Mouse (Mus musculus) left cerebral cortex, postnatal 36 days (tissue): Measurements from ENCODE around the gene Txndc12. TPM values are rescaled to one million over a fixed set of nuclear protein-coding genes. Genes with fewer than 3 reads are reported as not detected.

Experiments used
- DNase-seq, 2 experiments: peaks; one replicate each; pipeline ENCODE4 v3.0.0; 2021 to 2022; ENCODE audit warnings: low spot score in 2 of 2, mixed read lengths in 1 of 2
- intact Hi-C: fragments of 180-260 bp; cut with DNase I; formaldehyde crosslinking; loops from one replicate; pipeline ENCODE4 v1.15.1; 2025
- total RNA-seq, 2 experiments: library from RNA; stranded (reverse); gene quantifications; 2 replicates each; pipeline ENCODE4 v1.2.3; 2021

Gene Txndc12
- total RNA-seq: 10 to 100 TPM; 39.4 to 40.9 TPM

DNA sequence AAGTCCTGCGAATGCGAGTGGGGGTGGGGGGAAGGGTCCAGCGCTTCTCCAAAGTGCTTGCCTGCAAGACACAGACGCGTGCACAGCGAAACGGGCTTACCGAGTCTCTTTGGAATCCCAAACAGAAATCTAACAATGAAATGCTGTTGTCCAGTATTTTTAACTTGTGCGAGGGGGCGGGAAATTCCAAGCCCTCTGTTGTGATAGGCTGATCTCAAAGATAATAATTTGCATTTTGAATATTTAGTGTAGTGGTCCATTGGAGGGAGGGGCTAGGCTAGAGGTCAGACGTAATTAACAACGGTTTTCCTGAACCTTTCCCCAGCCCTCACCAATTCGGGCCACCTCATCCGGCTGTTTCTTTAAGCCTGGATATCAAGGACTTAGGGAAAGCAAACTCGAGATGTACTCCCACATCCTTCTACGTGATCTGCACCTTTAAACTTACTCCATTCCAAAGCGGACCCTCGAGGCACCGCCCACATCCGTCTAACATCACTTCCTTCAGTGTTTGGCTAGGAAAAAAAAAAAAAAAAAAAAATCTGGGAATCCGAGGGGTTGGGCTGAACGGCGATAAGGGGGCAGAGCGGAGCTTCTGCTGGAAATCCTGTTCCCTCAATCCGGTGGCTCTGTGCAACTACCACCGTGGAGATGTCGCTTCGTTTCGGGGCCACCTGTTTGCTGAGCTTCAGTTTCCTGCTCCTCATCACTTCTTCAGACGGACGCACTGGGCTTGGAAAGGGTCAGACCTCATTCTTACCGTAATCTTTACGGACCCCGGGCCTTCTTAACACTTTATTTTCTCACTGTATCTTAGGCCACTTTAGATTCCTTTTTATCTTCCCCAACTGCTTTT, at the start of gene Txndc12:
TSS of gene Txndc12 (plus strand) at position 487 of the 856 bp plus-strand sequence.
- DNase-seq: peak; percentile 81 to 83

GRCm38 (mm10) chr4:108789258-108789936, 45.0 kb upstream of the Txndc12 start:
- no peak for DNase-seq
- intact Hi-C loops: no loop called here

More for the DNA sequence above, at the start of gene Txndc12:
- intact Hi-C loops: no loop called here

DNA sequence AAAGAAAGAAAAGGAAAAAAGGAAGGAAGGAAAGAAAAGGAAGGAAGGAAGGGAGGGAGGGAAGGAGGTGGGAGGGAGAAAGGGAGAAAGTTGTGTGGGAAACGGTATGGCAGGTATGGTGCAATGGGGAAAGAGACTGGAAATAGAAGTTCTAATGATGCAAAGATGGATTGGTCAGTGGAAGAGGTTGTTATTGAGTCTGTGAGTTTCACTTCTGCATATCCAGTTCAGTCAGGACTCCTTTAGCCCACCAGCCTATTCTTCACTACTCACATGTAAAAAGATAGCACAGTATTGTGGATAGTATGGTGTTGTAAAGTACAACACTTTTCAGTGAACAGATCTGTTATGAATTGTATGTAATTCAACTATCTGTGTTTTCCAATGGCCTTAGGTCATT, 43.9 kb upstream of the Txndc12 start:
- intact Hi-C loops: no loop called here
- no peak for DNase-seq

GRCm38 (mm10) chr4:108793941-108794340, 40.5 kb upstream of the Txndc12 start:
- intact Hi-C loops: no loop called here
- DNase-seq: no peak

DNA sequence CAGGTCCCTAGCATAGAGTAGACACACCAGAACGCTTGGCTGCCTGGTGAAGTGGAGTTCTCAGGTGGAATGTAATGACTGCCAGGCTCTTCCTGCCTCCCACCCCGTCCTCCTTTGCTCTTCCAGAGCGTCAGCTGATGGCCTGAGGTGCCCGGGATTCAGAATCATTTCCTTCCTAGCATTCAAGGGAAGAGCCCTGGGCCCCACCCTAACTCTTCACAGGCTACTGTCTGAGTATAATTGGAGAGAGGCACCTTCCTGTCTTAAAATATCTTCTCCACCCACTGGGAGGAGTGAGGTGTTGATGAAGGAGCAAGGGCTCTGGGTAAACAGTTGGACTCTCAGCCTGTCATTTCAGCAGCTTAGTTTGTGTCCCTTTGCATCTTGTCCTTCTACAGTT, 37.7 kb upstream of the Txndc12 start:
- DNase-seq: no peak
- intact Hi-C loops: no loop called here

DNA sequence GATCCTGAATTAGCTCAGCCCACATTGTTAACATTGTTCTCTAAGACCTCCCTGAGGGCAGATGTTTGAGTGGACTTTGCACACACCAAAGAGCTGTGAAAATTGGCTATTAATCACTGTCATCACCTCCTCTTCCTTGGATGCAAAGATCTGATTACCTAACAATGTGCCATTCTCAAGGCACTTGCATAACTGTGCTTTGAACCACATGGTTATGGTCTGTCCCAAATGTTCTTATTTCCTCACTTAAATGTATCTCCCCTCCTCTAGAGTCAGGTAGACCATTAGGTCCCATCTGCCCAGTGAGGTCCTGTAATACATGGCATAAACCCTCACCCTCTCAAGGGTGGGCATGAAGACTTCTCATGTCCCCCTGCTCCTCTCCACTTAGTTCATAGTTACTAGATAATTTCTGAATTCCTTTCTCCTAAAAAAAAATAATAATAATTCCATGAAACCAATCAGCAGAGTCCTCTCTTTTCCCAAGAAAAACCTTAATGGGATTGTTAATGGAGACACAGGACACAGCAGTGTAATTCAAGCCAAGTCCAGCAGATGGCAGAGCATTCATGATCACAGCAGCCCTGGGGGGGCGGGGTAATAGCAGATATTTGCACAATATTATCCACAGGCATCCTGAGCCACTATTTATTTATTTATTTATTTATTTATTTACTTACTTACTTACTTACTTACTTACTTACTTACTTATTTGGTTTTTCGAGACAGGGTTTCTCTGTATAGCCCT, 36.1 kb upstream of the Txndc12 start:
- intact Hi-C loops: no loop called here
- DNase-seq: peak; percentile 15 to 44

- intact Hi-C loops: no loop called here
- DNase-seq: no peak
These were observed 30.9 kb upstream of the Txndc12 start for GRCm38 (mm10) chr4:108803535-108803934.

GRCm38 (mm10) chr4:108811142-108811541, 23.3 kb upstream of the Txndc12 start:
- intact Hi-C loops: no loop called here
- DNase-seq: no peak

- DNase-seq: no peak
These were observed 22.9 kb upstream of the Txndc12 start for GRCm38 (mm10) chr4:108811550-108811949.

DNA sequence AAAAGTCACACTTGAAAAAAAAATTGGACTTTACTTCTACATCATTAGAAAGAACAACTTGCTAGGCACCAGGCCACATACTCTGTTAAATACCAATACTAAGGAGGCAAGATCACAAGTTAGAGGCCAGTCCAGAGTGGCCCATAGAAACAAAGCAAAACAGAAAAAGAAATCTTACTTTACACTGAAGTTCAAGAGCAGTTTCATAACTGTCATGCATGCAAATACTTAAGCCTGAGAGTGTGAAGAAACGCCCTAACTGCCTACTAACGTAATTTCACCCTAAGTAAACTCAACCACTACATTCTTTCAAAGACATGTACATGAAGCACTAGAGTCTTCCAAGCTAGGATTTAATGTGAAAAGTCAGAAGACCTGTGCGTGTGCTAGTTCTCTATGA, 8.7 kb upstream of the Txndc12 start:
- intact Hi-C loops: no loop called here
- DNase-seq: no peak

More at GRCm38 (mm10) chr4:108811550-108811949, 22.9 kb upstream of the Txndc12 start:
- intact Hi-C loops: no loop called here

GRCm38 (mm10) chr4:108826096-108826495, 8.3 kb upstream of the Txndc12 start:
- no peak for DNase-seq
- intact Hi-C loops: no loop called here

DNA sequence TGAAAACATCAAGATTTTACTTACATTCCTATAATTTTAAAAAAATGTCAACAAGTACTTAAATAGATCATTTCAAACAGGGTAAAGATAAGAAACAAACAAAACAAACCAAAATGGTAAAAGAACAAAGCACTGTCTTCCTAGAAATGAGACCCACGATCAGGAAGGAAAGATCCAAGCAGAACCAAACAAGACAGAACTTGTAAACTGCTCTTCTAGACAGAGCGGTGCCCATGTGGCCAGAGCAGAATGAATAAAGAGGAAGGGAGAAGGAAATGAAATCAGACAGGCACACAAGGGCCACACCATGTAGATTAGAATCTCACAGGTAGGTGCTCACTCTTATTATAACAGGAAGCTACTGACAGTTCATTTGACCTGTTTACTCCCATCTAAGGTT, 7.8 kb upstream of the Txndc12 start:
- no peak for DNase-seq
- intact Hi-C loops: no loop called here

DNA sequence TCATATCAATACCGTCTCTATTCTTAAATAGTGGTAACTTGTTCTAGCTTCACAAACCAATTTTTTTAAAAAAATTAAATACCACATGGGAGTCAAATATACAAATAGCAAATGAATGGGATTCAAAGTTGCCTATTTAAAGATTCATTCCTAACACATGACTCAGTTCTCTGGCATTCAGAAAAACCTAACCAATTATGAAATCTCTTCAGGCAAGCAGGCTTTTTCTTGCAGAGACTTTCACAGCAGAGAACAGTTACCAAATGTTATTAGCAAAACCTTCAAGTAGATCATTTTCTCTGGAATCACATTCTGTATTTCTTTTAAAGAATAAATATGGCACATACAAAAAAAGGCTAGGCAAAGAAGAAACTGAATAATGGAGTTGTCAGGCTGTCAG, 3.7 kb upstream of the Txndc12 start:
- no peak for DNase-seq
- intact Hi-C loops: no loop called here

DNA sequence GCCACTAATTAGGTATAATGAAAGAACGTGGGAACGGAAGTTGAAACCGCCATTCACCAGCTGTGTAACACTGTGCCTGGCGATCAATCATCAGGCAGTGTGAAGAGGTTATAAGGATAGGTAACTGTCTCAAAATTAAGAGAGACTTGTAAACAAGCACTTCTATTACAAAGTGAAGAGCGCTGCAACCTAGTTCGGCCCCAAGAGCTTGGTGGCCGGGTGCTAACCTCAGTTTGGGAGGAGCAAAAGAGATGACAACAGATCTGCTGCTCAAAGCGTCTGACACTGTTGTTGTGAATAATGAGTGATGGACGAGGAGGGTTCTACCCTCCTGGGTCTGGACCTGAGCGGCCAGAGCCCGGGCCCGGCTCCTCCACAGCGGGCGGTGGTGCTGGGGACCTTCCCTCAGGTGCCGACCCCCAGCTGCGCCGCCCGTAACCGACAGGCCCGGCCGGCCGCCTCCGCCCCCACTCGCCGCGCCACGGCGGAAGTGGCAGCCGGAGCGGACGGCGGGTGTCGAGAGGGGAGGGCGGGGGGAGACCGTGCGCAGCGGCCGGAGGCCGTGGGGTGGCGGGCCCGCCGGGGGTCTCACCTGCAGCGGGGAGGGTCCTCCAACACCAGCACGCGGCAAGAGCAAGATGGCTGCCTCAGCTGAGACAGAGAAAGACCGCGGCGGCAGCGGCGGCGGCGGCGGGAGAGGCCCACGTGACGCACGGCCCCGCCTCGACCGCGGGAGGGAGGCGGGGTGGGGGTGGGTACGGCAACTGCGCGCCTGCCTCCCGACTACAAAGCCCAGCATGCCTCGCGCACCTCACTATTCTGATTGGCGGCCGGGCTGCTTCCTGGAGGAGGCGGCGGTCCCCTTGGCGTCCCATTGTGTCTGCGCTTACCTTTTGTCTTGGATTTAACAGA, 1.2 kb upstream of the Txndc12 start, which contains the start of gene Btf3l4:
TSS of gene Btf3l4 (minus strand) at position 699 of the 912 bp plus-strand sequence.
- intact Hi-C loops: loop anchor here (2.0 kb wide), 1 partner anchor 52 kb away; the partner anchor contains the start of gene Zfyve9
- peak; percentile 87 to 90 for DNase-seq

DNA sequence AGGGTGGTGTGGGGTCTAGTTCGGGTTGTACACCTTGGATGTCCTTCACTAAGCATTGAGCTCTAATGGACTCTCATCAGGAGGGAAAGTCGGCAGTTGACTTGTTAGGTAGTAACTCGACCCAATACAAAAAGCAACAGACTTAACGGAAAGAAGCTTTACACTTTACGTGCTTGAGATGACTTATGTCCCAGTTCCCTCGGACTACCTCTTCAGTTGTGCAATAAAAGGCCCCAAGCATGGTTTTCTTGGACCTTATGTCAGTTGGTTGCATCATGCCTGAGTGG, 630 bp upstream of the Txndc12 start:
- intact Hi-C loops: loop anchor here (2.0 kb wide), 1 partner anchor 53 kb away; the partner anchor contains the start of gene Zfyve9
- DNase-seq: no peak

- intact Hi-C loops: no loop called here
- DNase-seq: peak in 1 of 2 experiments; percentile 10
These were observed 540 bp downstream of the Txndc12 start for GRCm38 (mm10) chr4:108834971-108835311.

- no peak for DNase-seq
- intact Hi-C loops: no loop called here
These were observed 1.1 kb downstream of the Txndc12 start for GRCm38 (mm10) chr4:108835496-108835895.

- intact Hi-C loops: no loop called here
- peak; percentile 12 to 29 for DNase-seq
These were observed 3.6 kb downstream of the Txndc12 start for GRCm38 (mm10) chr4:108838031-108838430.

DNA sequence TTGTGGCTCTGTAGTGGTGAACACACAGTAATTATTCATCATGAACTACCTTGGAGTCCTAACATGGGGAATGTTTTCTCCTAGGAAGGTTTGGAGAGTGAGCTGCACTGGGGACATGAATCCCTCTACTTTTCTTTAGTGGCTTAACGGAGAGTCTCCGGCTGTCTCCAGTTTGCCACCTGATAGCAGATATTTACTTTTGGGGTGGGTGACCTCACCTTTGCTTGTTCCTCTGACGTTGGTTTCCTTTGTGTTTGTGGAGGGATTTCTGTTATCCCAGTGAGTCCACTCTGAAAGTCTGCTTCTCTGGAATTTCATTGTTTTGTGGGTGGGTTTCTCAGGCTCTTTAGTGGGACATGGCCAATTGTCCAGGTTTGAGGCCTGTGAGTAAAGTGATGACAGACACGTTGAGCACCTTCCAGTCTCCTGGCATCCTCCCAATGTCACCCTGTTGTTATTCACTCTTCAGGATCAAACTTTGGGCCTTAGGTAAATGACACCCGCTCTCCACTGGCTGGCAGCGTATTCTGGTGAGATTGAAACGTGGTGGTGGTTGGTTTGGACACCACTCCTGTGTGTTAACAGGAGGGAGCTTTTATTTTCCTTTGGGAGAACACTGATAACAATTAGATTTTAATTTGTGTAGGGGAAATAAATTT, 7.6 kb downstream of the Txndc12 start:
- intact Hi-C loops: no loop called here
- no peak for DNase-seq
